Mouse (Mus musculus) limb, embryonic 12.5 days (tissue): ENCODE data around the gene Nmt2. TPM values are rescaled to one million over a fixed set of nuclear protein-coding genes. Genes with fewer than 3 reads are reported as not detected.

Source experiments
- ATAC-seq: fragments of 200-750 bp; cut with Nextera tagmentation; 2 replicates; pipeline ENCODE4 v1.8.0; 2017; ENCODE audit warnings: low read depth, moderate TSS enrichment; ENCODE audit not compliant: insufficient number of reproducible peaks, insufficient read depth, low FRiP score, low TSS enrichment
- H3K27ac ChIP-seq: fragments of 300-500 bp; sonication (generic); 2 replicates; pipeline ENCODE4 v1.5.1; 2016; ENCODE audit warnings: mild to moderate bottlenecking, moderate library complexity
- H3K27me3 ChIP-seq: fragments of 300-500 bp; sonication (generic); 2 replicates; pipeline ENCODE4 v1.6.1; 2016; ENCODE audit warnings: mild to moderate bottlenecking, moderate library complexity
- H3K36me3 ChIP-seq: fragments of 300-500 bp; sonication (generic); 2 replicates; pipeline ENCODE4 v1.6.1; 2016; ENCODE audit warnings: mild to moderate bottlenecking, moderate library complexity
- H3K4me1 ChIP-seq: fragments of 300-500 bp; sonication (generic); replicated peaks from 2 replicates; pipeline ENCODE4 v1.6.1; 2016
- H3K4me2 ChIP-seq: fragments of 300-500 bp; sonication (generic); 2 replicates; pipeline ENCODE4 v1.6.1; 2016; ENCODE audit warnings: mild to moderate bottlenecking, moderate library complexity
- H3K4me3 ChIP-seq: fragments of 300-500 bp; sonication (generic); replicated peaks from 2 replicates; pipeline ENCODE4 v1.5.1; 2016; ENCODE audit warnings: mild to moderate bottlenecking
- H3K9ac ChIP-seq: fragments of 300-500 bp; sonication (generic); replicated peaks from 2 replicates; pipeline ENCODE4 v1.6.1; 2016; ENCODE audit warnings: mild to moderate bottlenecking, moderate library complexity
- H3K9me3 ChIP-seq: fragments of 300-500 bp; sonication (generic); 2 replicates; pipeline ENCODE4 v1.6.1; 2016; ENCODE audit warnings: mild to moderate bottlenecking, moderate library complexity
- WGBS: fragments of 180-500 bp; shearing (Covaris S2); methylation state at CpG from one replicate; pipeline ENCODE4 v1.1.7; 2016; 5-methylcytosine and 5-hydroxymethylcytosine counted together
- polyA plus RNA-seq: library from polyadenylated mRNA; unstranded; fragments of >200 nt; fragmentation: Nextera tagmentation; extraction: Ambion mirVana; gene quantifications from 2 replicates; pipeline ENCODE4 v1.2.1, GENCODE M21; 2016

Gene Nmt2
- polyA plus RNA-seq, 1 experiment from 2014 or later = 38.6 TPM

DNA sequence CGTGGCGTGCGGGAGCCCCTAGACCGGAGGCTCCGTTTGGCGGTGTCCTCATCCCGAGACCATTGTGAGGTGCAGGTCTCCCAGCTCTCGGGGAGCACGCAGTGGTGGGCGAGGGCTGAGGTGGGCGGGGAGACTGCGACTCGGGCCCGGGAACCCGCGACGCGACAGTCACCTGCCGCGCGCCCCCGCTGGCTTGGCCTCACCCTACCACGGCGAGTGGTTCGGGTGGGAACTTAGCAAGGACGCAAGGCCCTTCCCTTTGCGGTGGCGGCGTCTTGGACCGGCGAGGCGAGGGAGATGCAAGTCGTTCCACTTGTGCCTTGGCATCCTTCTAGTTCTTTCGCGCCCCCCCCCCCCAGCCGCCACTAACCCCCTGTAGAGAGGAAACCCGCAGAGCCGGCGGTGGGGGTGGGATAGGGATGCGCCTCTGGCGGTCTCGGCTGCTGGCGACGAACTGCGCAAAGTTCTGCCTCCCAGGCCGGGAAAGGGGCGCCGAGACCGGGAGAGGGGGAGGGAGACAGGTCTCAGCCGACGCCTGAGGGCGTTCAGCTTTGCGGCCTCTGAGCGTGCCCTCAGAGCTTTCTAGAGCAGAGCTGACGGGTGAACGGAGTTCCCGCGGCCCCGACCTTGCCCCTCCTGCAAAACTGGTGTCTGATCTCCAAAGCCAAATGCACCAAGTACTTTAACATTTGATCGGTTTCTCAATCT, 615 bp downstream of the Nmt2 start:
- Histone ChIP-seq H3K9me3 (no peaks in the 10 kb centered on the region), H3K4me2 (peak overlapping the region; percentile 82), H3K4me3 (peak overlapping the region; percentile 76), H3K27ac (peak overlapping the region; percentile 81), H3K4me1 (peaks cover 6% of the 10 kb centered on the region), H3K9ac (peak overlapping the region; percentile 80), H3K36me3 (no peaks in the 10 kb centered on the region), H3K27me3 (no peaks in the 10 kb centered on the region)
- WGBS = under 1% methylated on average over 57 of the region's 60 CpGs
- peak; percentile 63 for ATAC-seq

DNA sequence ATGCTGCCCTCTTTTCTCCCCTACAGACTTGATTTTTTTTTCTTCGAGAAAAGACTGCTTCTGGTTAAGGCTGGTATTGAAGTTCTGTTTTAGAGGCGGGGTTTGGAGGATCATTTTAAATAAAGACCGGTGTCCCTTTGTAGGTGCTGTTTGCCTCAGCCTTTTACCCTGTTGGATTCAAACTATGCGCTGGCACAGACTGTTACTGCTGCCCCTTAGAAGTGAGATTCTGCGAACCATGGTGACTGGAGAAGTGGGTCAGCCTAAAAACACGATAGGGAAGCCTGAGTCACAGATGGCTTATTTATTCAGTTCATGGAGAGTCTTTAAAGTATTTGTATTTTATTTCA, 1.1 kb downstream of the Nmt2 start:
- ATAC-seq = no peak
- H3K27me3 ChIP-seq = no peaks in the 10 kb centered on the region
- 5% methylated on average over 6 of the region's 6 CpGs for WGBS
- 0 out of 2 replicates have a peak overlapping the region, but pooled peaks have one; percentile 81 for H3K27ac ChIP-seq
- peak overlapping the region; percentile 80 for H3K9ac ChIP-seq
- peak overlapping the region; percentile 76 for H3K4me3 ChIP-seq
- H3K36me3 ChIP-seq = no peaks in the 10 kb centered on the region
- no peaks in the 10 kb centered on the region for H3K9me3 ChIP-seq
- H3K4me1 ChIP-seq = peaks cover 6% of the 10 kb centered on the region
- peak overlapping the region; percentile 82 for H3K4me2 ChIP-seq

DNA sequence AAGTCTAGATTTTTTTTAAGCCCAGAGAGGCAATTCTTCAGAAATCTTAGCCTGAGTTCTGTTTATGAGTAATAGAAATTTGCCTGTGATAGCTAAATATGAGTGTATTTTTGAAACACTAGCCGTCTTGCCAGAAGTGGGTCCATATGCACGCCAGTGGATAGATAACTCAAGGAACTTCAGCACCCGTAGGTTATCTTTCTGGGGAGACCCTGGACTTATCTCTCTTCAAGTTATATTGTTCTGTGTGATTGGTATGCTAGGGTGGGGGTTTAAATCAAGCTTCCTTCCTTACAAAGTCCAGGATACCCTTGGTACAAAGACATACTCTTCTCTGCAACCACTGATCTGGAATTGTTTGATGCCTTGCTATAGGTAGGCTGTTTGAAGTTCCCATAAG, 1.7 kb downstream of the Nmt2 start:
- H3K9ac ChIP-seq = 0 out of 2 replicates have a peak overlapping the region, but pooled peaks have one; percentile 80
- H3K9me3 ChIP-seq = no peaks in the 10 kb centered on the region
- no peak overlapping the region for H3K27ac ChIP-seq
- peaks cover 6% of the 10 kb centered on the region for H3K4me1 ChIP-seq
- no peaks in the 10 kb centered on the region for H3K27me3 ChIP-seq
- peak overlapping the region; percentile 82 for H3K4me2 ChIP-seq
- 80% methylated on average over 3 of the region's 3 CpGs for WGBS
- peak overlapping the region; percentile 76; the same call in 1 of the 2 replicates for H3K4me3 ChIP-seq
- H3K36me3 ChIP-seq = no peaks in the 10 kb centered on the region
- ATAC-seq = no peak

DNA sequence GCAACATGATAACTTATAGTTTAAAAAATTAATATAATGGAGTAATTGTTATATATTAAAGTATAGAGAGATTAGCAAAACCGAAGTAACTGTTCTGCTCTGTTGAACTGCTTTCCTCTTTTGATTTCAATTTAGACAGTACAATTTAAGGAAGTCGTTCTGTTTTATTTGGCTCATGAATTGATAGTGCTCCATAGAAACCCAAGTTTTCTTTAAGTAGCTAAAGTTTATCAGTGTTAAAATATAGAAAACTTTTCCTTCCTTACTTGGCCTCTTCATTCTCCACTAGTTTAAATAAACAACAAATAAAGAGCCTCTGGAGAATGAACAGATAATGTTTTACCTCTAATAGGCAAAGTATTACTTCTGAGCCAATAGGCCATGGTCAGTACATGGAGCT, 2.2 kb downstream of the Nmt2 start:
- no peak for ATAC-seq

DNA sequence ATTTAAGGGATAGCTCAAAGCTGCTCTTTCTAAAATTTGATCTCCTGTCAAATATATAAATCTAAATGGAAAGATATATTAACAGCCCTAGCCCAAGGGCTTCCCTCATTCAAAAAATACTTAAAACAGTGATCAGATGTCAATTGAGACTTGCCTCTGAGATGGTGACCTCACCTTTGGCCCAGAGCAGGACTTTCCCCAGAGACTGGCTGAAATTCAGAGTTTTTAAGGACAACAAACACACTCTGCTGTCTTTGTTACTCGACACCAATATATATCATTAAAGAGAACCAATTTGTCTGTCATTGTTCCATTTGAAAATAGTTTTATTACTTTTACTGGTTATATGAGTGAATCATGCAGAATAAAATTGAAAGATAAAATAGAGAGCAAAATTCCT, 5.6 kb downstream of the Nmt2 start:
- no peaks in the 10 kb centered on the region for H3K27me3 ChIP-seq
- WGBS = 83% methylated on average over 1 of the region's 1 CpGs

More for the DNA sequence above, 2.2 kb downstream of the Nmt2 start:
- H3K4me1 ChIP-seq = peaks cover 6% of the 10 kb centered on the region
- no peaks in the 10 kb centered on the region for H3K27me3 ChIP-seq
- no peaks in the 10 kb centered on the region for H3K36me3 ChIP-seq
- 79% methylated on average over 2 of the region's 2 CpGs for WGBS
- H3K27ac ChIP-seq = no peak overlapping the region
- no peak overlapping the region for H3K9ac ChIP-seq
- H3K9me3 ChIP-seq = no peaks in the 10 kb centered on the region
- no peak overlapping the region for H3K4me2 ChIP-seq
- no peak overlapping the region for H3K4me3 ChIP-seq

DNA sequence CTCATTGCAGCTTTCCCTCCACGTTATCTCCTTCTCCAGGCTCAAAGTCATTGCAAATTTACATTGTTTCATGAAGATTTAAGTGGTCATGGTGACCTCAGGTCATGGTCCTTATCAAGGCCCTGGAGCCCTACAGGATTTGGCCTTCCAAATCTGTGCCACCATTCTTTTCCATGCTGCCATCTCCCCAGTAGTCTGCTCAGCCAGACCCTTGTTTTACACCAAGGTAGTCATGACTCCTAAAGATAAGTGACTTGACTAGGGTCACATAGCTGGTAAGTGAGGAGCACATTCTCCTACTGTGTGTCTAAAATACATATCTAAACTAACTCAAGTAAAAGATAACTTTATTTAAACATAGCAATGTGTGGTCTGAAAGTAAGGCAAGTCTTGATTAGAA, 8.2 kb downstream of the Nmt2 start:
- Histone ChIP-seq H3K9ac (no peak overlapping the region), H3K27me3 (no peaks in the 10 kb centered on the region), H3K4me3 (no peak overlapping the region), H3K27ac (no peak overlapping the region), H3K4me2 (no peak overlapping the region), H3K36me3 (no peaks in the 10 kb centered on the region), H3K4me1 (no peaks in the 10 kb centered on the region), H3K9me3 (no peaks in the 10 kb centered on the region)
- 84% methylated on average over 1 of the region's 1 CpGs for WGBS
- ATAC-seq = no peak

More for the DNA sequence above, 5.6 kb downstream of the Nmt2 start:
- no peak for ATAC-seq
- no peak overlapping the region for H3K27ac ChIP-seq
- H3K9ac ChIP-seq = no peak overlapping the region
- no peaks in the 10 kb centered on the region for H3K9me3 ChIP-seq
- H3K36me3 ChIP-seq = no peaks in the 10 kb centered on the region
- H3K4me3 ChIP-seq = no peak overlapping the region
- H3K4me1 ChIP-seq = peaks cover 6% of the 10 kb centered on the region
- H3K4me2 ChIP-seq = no peak overlapping the region

DNA sequence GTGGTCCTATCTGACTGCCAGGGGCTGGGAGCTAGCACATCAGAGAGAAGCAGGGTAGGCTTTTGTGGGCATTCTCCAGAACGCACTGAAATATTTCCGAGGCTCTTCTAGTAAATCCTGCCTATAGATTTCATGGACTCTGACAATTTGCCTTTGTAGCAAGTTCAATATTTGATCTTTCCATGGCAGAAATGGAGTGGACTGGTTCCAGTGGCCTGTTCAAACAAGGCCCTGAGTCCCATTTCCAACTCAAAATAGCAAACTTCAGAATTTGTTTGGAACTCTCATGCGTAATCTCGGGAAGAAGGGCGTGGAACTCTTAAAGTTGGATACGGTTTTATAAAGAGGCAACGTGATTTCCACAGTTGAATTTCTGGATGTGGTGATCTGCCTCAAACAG, 11.8 kb downstream of the Nmt2 start:
- no peak overlapping the region for H3K27ac ChIP-seq
- no peak overlapping the region for H3K4me3 ChIP-seq
- 92% methylated on average over 7 of the region's 7 CpGs for WGBS

DNA sequence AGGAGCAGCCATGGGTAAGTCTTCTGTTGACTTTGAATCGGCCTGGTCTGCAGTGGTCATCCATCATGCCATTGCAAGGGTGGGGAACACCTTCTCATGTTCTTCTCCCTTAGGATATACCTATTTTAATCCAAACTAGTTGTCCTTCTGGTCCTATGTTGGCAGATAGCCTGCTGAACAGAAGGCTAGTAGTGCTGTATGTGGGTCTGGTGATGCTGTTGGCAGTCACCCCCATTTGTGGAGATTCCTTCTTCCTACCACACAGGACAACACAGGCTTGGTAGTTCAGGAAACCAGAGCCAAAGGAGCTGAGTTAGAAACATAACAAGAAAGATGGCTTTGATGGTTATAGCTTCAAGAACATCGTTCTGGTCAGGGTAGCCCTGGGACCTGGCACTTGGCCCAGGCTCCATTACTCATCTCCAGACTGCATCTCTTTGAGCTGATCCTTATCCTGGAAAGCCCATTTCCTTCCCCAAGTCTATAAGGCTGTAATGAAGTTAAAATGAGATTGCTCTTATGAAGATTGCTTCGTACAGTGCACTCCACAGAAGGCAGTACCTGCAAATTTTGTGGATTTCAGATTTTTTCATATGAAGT, 21.5 kb downstream of the Nmt2 start:
- Histone ChIP-seq H3K27ac (no peak overlapping the region), H3K4me2 (no peak overlapping the region), H3K36me3 (peaks cover 10% of the 10 kb centered on the region), H3K27me3 (no peaks in the 10 kb centered on the region), H3K4me3 (no peak overlapping the region), H3K9ac (no peak overlapping the region), H3K4me1 (no peaks in the 10 kb centered on the region), H3K9me3 (no peaks in the 10 kb centered on the region)
- ATAC-seq = no peak
- 85% methylated on average over 3 of the region's 3 CpGs for WGBS

More for the DNA sequence above, 11.8 kb downstream of the Nmt2 start:
- no peak for ATAC-seq
- Histone ChIP-seq H3K9me3 (no peaks in the 10 kb centered on the region), H3K27me3 (no peaks in the 10 kb centered on the region), H3K4me2 (no peak overlapping the region), H3K36me3 (no peaks in the 10 kb centered on the region), H3K4me1 (no peaks in the 10 kb centered on the region), H3K9ac (no peak overlapping the region)

DNA sequence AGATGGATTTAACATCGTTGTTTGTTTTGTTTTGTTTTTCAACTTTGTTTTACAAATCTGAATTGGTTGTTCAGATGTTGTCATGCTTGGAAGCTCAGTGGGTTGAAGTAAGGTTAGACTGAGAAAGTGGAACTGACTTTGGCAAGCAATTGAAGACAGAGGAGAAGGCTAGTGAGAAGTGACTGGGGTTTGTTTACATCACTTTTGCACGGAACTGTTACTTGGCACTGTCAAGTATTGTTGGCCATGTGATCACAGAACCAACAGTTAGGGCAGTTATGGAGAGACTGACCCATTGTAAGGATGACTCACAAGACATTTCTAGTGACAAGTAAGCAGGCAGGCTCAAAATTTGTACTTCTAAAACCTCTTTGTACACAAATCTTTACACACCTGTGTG, 39.1 kb downstream of the Nmt2 start:
- 84% methylated on average over 2 of the region's 2 CpGs for WGBS
- Histone ChIP-seq H3K27ac (no peak overlapping the region), H3K4me3 (no peak overlapping the region), H3K9me3 (no peaks in the 10 kb centered on the region), H3K9ac (no peak overlapping the region), H3K4me1 (no peaks in the 10 kb centered on the region), H3K4me2 (no peak overlapping the region), H3K36me3 (peaks cover 64% of the 10 kb centered on the region), H3K27me3 (no peaks in the 10 kb centered on the region)
- ATAC-seq = no peak

DNA sequence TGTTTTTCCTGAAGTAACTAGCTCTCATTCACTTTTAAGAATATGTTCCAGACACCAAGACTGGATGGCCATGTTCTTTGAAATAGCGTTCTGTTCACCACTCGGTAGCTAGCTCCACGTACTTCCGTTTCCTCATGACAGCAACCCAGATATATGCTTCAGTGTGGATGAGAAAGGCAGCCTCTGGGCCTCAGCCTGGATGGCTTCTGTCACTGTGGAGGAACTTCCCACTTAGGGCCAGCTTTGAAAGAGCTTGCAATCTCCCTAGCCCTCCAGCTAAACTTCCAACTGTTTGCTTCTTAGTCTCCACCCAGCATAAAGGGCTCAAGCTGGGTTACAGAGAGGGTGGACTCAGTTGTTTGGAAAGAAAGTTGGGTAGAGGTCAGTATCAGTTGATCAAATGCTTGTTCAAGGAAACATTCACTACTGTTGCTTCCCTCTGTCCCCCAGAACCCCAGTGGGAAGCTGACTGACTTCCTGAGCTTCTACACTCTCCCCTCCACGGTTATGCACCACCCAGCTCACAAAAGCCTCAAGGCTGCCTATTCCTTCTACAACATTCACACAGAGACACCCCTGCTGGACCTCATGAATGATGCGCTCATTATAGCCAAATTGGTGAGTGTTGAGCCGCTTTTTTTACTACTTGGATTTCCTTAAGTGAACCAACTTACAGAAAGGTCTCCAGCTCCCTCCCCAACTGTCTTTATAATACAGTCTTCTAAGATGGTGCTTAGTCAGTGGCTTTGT, 40.5 kb downstream of the Nmt2 start:
- Histone ChIP-seq H3K9ac (no peak overlapping the region), H3K27ac (no peak overlapping the region), H3K4me1 (no peaks in the 10 kb centered on the region), H3K27me3 (no peaks in the 10 kb centered on the region), H3K36me3 (peaks cover 70% of the 10 kb centered on the region), H3K4me2 (no peak overlapping the region), H3K9me3 (no peaks in the 10 kb centered on the region), H3K4me3 (no peak overlapping the region)
- ATAC-seq = no peak
- WGBS = 91% methylated on average over 7 of the region's 7 CpGs

DNA sequence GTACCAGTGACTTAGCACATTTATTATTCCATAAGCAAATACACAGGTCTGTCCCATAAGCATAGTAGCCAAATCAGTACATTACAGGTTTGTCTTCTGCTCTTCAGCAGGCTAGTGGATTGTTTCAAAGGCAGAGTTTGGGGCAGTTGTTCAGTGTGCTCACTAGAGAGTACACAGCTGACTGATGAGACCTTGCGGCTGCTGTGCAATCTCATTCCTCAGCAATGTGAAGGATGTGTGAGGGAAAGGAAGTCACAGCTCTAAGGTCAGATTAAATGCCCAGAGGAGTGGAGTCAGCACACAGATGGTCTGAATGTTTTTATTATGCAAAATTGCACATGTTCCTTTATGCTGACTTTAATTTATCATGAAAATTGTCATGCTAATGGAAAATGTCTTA, 42.5 kb downstream of the Nmt2 start:
- no peak overlapping the region for H3K4me3 ChIP-seq
- H3K27me3 ChIP-seq = no peaks in the 10 kb centered on the region
- H3K4me2 ChIP-seq = no peak overlapping the region
- peaks cover 63% of the 10 kb centered on the region for H3K36me3 ChIP-seq
- H3K9me3 ChIP-seq = no peaks in the 10 kb centered on the region
- ATAC-seq = no peak
- no peak overlapping the region for H3K9ac ChIP-seq
- peaks cover 6% of the 10 kb centered on the region for H3K4me1 ChIP-seq
- no peak overlapping the region for H3K27ac ChIP-seq
- WGBS = 85% methylated on average over 1 of the region's 1 CpGs
